Mouse (Mus musculus) fibroblast of lung, adult 2 months (primary cell): ENCODE measurements around the gene Jak3.
"Not testable (repeated sequence)": the region's sequence is repeated elsewhere in the genome, so short reads cannot be mapped to it uniquely, and the experiment has no call there.

Experiments used
- DNase-seq: peaks from one replicate; pipeline ENCODE4 v3.0.0-alpha.2; 2011; ENCODE audit warnings: low read depth

The Jak3 gene

DNA sequence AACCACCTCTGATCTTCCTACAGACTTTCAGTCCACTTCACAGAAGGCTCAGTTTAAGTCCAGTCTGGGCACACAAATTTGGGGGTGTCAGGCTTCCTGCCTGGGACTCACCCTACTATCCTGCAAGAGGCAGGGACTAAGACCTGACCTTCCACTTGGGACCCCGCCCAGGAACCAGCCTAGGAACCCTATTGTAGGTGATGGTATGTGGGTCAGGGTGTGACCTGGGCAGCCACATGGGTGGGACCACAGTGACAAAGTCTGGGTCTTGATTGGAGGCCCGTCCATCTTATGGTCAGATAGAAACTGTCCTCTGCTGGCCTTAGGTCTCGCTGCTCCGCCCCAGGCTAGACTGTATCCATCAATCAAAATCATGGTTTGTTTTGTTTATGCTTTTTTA, 48.3 kb downstream of the Jak3 start:
- no peak for DNase-seq

DNA sequence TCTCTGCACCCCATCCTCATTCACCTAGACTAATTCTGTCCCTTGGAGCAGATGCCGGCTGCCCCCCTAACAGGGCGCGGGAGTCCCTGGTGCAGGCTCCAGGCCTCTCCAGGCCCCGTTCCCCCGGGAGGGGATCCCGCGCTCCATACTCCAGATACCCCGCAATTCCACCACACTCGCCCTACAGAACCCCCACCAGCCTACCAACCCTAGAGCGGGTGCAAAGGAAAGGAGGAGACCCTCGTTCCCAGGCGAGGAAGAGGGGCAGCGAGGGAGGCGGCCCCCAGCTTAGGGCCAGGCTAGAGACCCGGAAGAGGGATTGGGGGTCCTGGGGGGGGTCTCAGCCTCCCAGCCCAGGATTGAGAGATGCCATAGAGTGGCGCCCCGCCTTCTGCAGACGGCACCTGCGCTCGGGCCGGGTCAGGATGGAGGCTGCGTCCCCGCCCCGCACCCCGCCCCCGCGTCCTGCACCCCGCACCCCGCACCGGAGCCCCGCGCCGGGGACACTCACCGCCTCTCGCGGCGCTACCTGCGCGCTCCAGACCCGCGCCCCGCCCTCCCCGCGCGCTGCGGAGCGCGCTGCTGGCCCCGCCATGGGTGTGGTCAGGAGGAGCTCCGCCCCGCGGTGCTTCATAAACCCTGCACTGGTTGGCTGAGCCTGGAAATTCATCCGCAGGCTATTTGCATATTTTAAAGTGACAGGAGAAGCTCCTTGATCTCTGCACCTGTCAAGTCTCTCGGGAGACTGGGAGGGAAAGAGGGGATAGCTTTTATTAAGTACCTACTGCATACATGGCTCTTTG, 49.2 kb downstream of the Jak3 start, which contains the start of gene Fcho1:
Fcho1 (minus strand) TSS at position 595 of the 803 bp plus-strand sequence.
- DNase-seq = no peak

DNA sequence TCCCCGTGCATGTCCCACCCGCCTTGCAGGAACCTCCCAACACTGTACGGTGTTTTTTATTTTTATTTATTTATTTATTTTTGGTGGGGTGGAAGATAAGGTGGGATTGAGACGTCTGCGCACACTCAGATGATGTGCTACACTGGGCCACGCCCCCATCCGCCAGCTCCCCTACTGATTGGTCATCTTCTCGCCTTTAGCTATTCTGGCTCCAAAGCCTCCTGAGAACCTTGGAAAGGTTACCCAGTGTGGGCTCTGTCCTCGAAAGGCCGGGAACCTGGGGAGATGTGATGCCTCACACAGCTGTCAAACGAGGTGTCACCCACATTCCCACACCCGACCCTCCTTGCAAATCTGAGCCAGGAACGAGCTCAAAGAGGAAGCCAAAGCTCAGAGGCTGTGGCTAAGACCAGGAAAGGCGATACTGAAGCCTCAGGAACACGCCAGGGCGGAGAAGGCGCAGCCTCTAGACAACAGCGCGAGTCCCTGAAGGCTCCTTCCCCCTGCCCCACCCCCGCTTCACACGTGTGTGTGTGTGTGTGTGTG, 52.2 kb downstream of the Jak3 start:
- no peak for DNase-seq

DNA sequence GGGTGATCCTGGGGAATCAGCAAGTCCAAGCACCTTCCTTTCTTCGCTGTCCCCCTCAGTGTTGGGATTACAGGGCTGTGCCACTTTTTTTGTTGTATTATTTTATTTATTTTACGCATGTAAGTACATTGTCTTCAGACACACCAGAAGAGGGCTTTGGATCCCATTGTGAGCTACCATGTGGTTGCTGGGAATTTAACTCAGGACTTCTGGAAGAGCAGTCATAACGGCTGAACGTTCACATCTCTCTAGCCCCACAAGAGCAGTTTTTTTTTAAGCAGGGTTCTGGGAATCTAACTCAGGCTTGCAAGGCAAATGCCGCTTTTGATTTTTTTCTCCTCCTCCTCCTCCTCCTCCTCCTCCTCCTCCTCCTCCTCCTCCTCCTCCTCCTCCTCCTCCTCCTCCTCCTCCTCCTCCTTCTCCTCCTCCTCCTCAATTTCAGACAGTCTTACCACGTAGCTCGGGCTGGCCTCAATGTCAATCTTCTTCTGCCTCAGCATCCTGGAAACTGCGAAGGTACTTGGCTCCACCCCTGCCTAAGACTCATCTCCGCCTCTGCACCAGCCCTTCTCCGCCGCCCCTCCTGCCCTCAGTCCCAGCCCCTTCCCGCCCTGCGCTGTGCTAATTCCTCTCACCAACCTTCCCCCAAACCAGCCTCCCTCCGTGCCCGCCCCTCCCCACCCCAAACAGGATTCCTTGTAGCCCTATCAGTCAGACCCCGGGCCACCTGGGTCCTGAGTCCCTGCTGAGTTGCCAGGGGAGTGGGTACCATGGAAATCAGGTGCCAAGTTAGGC, 52.9 kb downstream of the Jak3 start:
- DNase-seq = no peak

DNA sequence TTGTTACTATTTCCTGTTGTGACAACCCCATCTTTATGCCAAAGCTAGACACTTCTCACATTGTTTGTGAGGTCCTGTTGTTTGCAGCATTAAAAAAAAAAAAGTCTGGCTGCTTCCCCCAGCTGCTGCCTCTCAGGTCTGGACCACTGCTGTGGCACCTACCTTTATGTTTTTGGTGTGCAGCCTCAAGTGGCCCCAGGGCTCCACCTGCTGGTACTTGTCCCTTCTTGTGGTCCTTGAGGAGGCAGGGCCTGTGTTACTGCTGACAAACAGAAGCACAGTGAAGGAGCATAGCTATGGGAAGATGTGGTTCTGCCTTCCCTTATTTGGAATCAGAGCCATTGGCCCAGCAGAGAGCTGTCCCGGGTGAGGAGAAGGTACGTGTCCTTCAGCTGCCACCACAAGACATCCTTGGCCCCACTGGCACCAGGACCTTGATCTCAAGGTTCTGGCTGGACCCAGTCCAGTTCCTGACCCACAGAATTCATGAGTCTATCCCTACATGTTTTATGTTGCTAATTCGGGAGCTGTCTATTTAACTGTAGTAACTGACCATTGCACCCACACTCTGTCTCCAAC, 55.6 kb downstream of the Jak3 start:
- no peak for DNase-seq

DNA sequence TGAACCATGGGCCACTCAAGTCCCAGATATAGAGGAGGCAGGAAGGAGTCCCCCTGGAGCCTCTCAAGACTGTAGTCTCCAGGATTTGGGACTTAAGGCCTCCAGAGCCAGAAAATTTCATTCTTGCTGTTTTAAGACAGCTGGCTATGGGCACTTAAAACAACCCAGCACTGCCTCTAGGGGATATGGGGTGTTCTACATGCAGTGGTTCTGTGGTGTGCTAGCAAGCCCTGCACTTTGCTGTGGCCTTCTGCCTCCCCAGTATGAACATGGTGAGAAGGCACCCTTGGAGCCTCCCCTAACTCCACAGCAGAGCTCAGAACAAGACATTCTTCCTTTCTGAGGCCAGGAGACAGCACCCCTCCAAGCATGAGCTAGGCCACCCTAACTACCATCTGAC, 62.2 kb downstream of the Jak3 start:
- DNase-seq = not testable (repeated sequence)
